Comparison of ENCODE assay signal across 8 mouse cellular contexts in the genomic region with DNA sequence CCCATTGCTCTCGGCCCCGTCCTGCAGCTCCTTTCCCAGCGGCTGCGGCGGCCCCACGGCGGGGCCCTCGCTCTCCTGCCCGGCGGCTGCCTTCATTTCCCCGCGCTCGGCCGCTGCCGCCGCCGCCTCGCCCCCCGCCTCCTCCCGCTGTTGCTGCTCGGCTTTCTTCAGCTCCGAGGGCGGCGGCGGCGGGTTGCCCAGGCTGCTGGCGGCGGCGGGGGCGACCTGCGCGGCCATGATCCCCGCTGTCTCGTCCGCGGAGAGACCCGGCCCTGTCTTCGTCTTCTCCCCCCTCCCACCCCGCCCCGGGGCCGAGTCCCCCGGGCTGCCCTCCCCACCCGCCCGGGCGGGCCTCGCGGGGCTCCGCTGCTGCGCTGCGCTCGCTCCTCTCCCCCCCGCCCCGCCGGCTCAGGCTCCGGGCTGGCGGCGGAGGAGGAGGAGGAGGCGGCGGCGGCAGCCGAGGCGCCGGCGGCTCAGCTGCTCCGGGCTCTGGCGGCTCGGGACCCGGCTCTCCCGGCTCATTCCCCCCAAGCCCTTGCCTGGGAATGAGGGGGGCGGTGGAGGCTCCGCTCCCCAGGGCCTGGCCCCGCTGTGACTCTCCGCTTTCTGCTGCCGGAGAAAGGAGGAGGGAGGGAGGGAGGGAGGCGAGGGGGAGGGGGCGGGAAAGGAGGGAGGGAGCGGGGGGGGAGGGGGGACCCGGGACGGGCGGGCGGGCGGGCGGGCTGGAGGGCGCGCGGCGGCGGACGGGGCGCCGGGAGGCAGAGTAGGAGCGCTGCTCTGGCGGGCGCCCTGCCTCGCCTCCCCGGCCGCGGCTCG. TPM values are rescaled to one million over a fixed set of nuclear protein-coding genes. Genes with fewer than 3 reads are reported as not detected.
DNase-seq lines count a peak whose midpoint lies in the region; ATAC-seq and TF ChIP-seq lines count a peak whose summit lies in the region.

No protein-coding gene starts in this region.

- H3K4me1 ChIP-seq in G1E (ENCODE audit: insufficient read depth, low read depth, low read length): peaks cover 45% of the 10 kb centered on the region
- H3K4me1 ChIP-seq in forebrain, postnatal 0 days (ENCODE audit: insufficient read depth): peaks cover 38% of the 10 kb centered on the region
- H3K4me1 ChIP-seq in hindbrain, embryonic 11.5 days (replicated peaks; ENCODE audit: control insufficient read depth, insufficient read depth, low read length): peaks cover 10% of the 10 kb centered on the region; the same call in 1 of the 2 replicates

- H3K9me3 ChIP-seq in G1E (replicated peaks): no peaks in the 10 kb centered on the region
- no peaks in the 10 kb centered on the region for H3K9me3 ChIP-seq in forebrain, postnatal 0 days (ENCODE audit: low read length)
- H3K9me3 ChIP-seq in hindbrain, embryonic 11.5 days (ENCODE audit: control insufficient read depth, low read length): no peaks in the 10 kb centered on the region

- no peak for TF ChIP-seq CTCF in G1E (IDR thresholded peaks at IDR 0.05; ENCODE audit: low read depth, low read length)
- TF ChIP-seq CTCF in forebrain, postnatal 0 days (IDR thresholded peaks at IDR 0.05; ENCODE audit: low read depth): no peak

- peak overlapping the region; percentile 100 for H3K9ac ChIP-seq in forebrain, postnatal 0 days
- H3K9ac ChIP-seq in hindbrain, embryonic 11.5 days (ENCODE audit: low read depth, low read length): peak overlapping the region; percentile 100

- WGBS in forebrain, postnatal 0 days: 2% methylated on average over 34 of the region's 99 CpGs
- WGBS in hindbrain, embryonic 11.5 days: under 1% methylated on average over 27 of the region's 99 CpGs

- peak overlapping the region; percentile 99 for H3K27ac ChIP-seq in forebrain, postnatal 0 days (ENCODE audit: low read depth, low read length)
- H3K27ac ChIP-seq in hindbrain, embryonic 11.5 days (ENCODE audit: low read depth, low read length): peak overlapping the region; percentile 100

- no peak for ATAC-seq in G1E (ENCODE audit: extremely low read depth, insufficient number of reproducible peaks, low FRiP score, poor library complexity, severe bottlenecking)
- peak; percentile 35 for ATAC-seq in forebrain, postnatal 0 days
- ATAC-seq in hindbrain, embryonic 11.5 days (ENCODE audit: low FRiP score): peak; percentile 68

- DNase-seq in G1E (ENCODE audit: low spot score): peak; percentile 53
- peak; percentile 47 for DNase-seq in c-Kit-positive CD71-positive TER-119-positive erythroid progenitor cells, embryonic 14.5 days (ENCODE audit: low spot score)
- peak; percentile 83 for DNase-seq in forebrain, postnatal 0 days
- peak; percentile 83 for DNase-seq in hindbrain, embryonic 11.5 days (ENCODE audit: low spot score)
- peak; percentile 47 to 59 for DNase-seq in layer of hippocampus, postnatal 25 days (ENCODE audit: extremely low spot score in 1 of 2, low spot score in 1 of 2)
- DNase-seq in lung, postnatal 36 days: peak; percentile 52
- DNase-seq in right cerebral cortex, postnatal 4 days: peak; percentile 80
- peak; percentile 67 to 70 for DNase-seq in urinary bladder, postnatal 4 days (ENCODE audit: low spot score in 2 of 2)

- no peaks in the 10 kb centered on the region for H3K27me3 ChIP-seq in G1E (ENCODE audit: insufficient read depth, low read length)
- H3K27me3 ChIP-seq in forebrain, postnatal 0 days (ENCODE audit: insufficient read depth, low read length): no peaks in the 10 kb centered on the region
- no peaks in the 10 kb centered on the region for H3K27me3 ChIP-seq in hindbrain, embryonic 11.5 days (ENCODE audit: control insufficient read depth, insufficient read depth, low read length)

- peaks cover 27% of the 10 kb centered on the region for H3K36me3 ChIP-seq in G1E (replicated peaks)
- H3K36me3 ChIP-seq in forebrain, postnatal 0 days (ENCODE audit: insufficient read depth): no peaks in the 10 kb centered on the region
- no peaks in the 10 kb centered on the region for H3K36me3 ChIP-seq in hindbrain, embryonic 11.5 days (ENCODE audit: control insufficient read depth, insufficient read depth, low read length)

- peak overlapping the region; percentile 94 for H3K4me2 ChIP-seq in forebrain, postnatal 0 days (ENCODE audit: low read depth)
- peak overlapping the region; percentile 92 for H3K4me2 ChIP-seq in hindbrain, embryonic 11.5 days (replicated peaks; ENCODE audit: low read depth, low read length)

- H3K4me3 ChIP-seq in G1E (ENCODE audit: low read depth, low read length): peak overlapping the region; percentile 80
- peak overlapping the region; percentile 98 for H3K4me3 ChIP-seq in forebrain, postnatal 0 days (ENCODE audit: low read depth, low read length)
- peak overlapping the region; percentile 100 for H3K4me3 ChIP-seq in hindbrain, embryonic 11.5 days (ENCODE audit: low read depth, low read length)

RNA-seq across cellular contexts. Expression of a gene that starts 3.0 kb away (rescaled TPM):
- total RNA-seq in G1E (2014; fragmentation: Nextera tagmentation) (224 and 240 TPM in 2 replicates), G1E (2017) (21.4 and 22.2 TPM in 2 replicates)
- 124 and 205 TPM in 2 replicates for polyA plus RNA-seq in G1E (2012)
- total RNA-seq in forebrain, postnatal 0 days (2014; rRNA removed): 36.2 and 51.0 TPM in 2 replicates
- polyA plus RNA-seq in forebrain, postnatal 0 days (2015; fragmentation: Nextera tagmentation; extraction: Ambion mirVana): 12.7 and 19.3 TPM in 2 replicates
- 40.8 and 51.6 TPM in 2 replicates for polyA plus RNA-seq in hindbrain, embryonic 11.5 days (2014; fragmentation: Nextera tagmentation; extraction: Ambion mirVana)
- 10 to 100 TPM; 68.5 to 88.4 TPM for total RNA-seq in layer of hippocampus, postnatal 25 days (2021)
